Mouse (Mus musculus) stomach, postnatal 0 days (tissue): ENCODE results near the gene Galnt7. TPM values are rescaled to one million over a fixed set of nuclear protein-coding genes. Genes with fewer than 3 reads are reported as not detected.
A peak's percentile ranks its signal among the peaks of the same experiment; 100 is the strongest.

Experiments
- ATAC-seq: fragments of 200-750 bp; cut with Nextera tagmentation; 2 replicates; pipeline ENCODE4 v1.8.0; 2017; ENCODE audit not compliant: low FRiP score, low TSS enrichment
- DNase-seq: peaks from one replicate; pipeline ENCODE4 v3.0.0-alpha.2; 2016; ENCODE audit warnings: low spot score
- H3K27ac ChIP-seq: fragments of 300-500 bp; sonication (generic); replicated peaks from 2 replicates; pipeline ENCODE4 v1.5.1; 2014; ENCODE audit warnings: mild to moderate bottlenecking, control low read depth
- H3K27me3 ChIP-seq: fragments of 300-500 bp; sonication (generic); 2 replicates; pipeline ENCODE4 v1.6.1; 2014; ENCODE audit warnings: low read length; ENCODE audit not compliant: control insufficient read depth, insufficient read depth
- H3K36me3 ChIP-seq: fragments of 300-500 bp; sonication (generic); 2 replicates; pipeline ENCODE4 v1.6.1; 2014; ENCODE audit warnings: low read length, mixed read lengths; ENCODE audit not compliant: control insufficient read depth, insufficient read depth
- H3K4me1 ChIP-seq: fragments of 300-500 bp; sonication (generic); replicated peaks from 2 replicates; pipeline ENCODE4 v1.6.1; 2014; ENCODE audit warnings: antibody characterized with exemption; ENCODE audit not compliant: control insufficient read depth, insufficient read depth
- H3K4me2 ChIP-seq: fragments of 300-500 bp; sonication (generic); replicated peaks from 2 replicates; pipeline ENCODE4 v1.6.1; 2014; ENCODE audit warnings: low read depth, mild to moderate bottlenecking, control low read depth, moderate library complexity
- H3K4me3 ChIP-seq: fragments of 300-500 bp; sonication (generic); 2 replicates; pipeline ENCODE4 v1.5.1; 2014; ENCODE audit warnings: low read depth, low read length, control low read depth
- H3K9ac ChIP-seq: fragments of 300-500 bp; sonication (generic); 2 replicates; pipeline ENCODE4 v1.6.1; 2014; ENCODE audit warnings: mild to moderate bottlenecking, low read length, control low read depth, mixed read lengths
- H3K9me3 ChIP-seq: fragments of 300-500 bp; sonication (generic); 2 replicates; pipeline ENCODE4 v1.6.1; 2016; ENCODE audit warnings: low read length; ENCODE audit not compliant: control insufficient read depth
- CTCF ChIP-seq: IDR thresholded peaks from 2 replicates; pipeline ENCODE4 v1.5.1; 2016; ENCODE audit warnings: antibody characterized with exemption, low read depth, mild to moderate bottlenecking, moderate library complexity
- EP300 ChIP-seq: optimal IDR thresholded peaks from 2 replicates; pipeline ENCODE3; 2016; ENCODE audit warnings: antibody characterized with exemption
- WGBS: fragments of 180-500 bp; shearing (Covaris S2); extraction: QIAGEN DNeasy Blood & Tissue Kit; methylation state at CpG from one replicate; pipeline ENCODE4 v1.1.7; 2014; 5-methylcytosine and 5-hydroxymethylcytosine counted together
- polyA plus RNA-seq: library from polyadenylated mRNA; unstranded; fragments of >200 nt; fragmentation: Nextera tagmentation; extraction: Ambion mirVana; gene quantifications from 2 replicates; pipeline ENCODE4 v1.2.1, GENCODE M21; 2015

Gene Galnt7
- polyA plus RNA-seq, 1 experiment from 2014 or later = 30.6 TPM

DNA sequence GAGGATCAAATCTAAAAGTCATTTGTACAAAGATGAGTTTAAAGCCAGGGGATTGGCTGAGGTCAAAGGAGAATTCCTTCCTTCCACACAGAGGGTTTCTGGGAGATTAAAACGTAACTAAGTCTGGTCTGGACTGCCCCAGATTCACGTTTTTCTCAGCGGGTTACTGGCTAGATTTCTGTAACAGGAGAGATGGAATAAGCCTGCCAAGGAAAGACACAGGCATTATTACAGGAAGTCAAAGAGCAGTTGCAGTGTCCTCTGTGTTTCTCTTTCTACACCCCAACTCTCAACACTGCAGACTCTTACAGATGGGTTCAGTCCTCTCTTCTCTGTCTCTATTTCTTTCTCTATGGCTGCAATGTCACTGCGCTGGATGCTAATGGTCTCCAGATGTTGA lies 118.3 kb downstream of the Galnt7 start:
- Histone ChIP-seq H3K36me3 (peaks cover 3% of the 10 kb centered on the region), H3K27ac (no peak overlapping the region), H3K9ac (no peak overlapping the region), H3K4me2 (no peak overlapping the region), H3K4me1 (no peaks in the 10 kb centered on the region), H3K9me3 (no peaks in the 10 kb centered on the region), H3K4me3 (no peak overlapping the region), H3K27me3 (no peaks in the 10 kb centered on the region)
- DNase-seq = no peak
- no peak for TF ChIP-seq CTCF
- WGBS = 59% methylated on average over 4 of the region's 4 CpGs
- no peak for ATAC-seq

DNA sequence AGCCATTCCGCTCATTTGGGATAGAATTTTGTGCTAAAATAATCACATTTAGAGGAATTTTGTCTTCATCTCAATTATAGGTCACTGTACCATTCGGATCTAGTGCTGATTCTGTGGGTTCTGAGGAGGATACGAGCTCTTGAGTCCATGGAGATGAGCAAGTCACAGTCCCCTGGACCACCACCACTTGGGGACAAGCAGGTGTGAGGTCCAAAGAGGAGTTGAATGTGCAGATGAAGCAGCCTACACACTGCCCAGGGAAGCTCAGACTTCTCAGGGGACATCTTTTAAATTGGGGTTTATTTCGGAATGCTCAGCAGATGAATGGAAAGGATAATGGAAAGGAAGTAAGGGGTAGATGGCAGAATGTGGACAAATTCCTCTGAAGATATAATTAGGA lies 119.7 kb downstream of the Galnt7 start:
- Histone ChIP-seq H3K9me3 (no peaks in the 10 kb centered on the region), H3K4me3 (no peak overlapping the region), H3K4me1 (no peaks in the 10 kb centered on the region), H3K27ac (no peak overlapping the region), H3K9ac (no peak overlapping the region), H3K4me2 (no peak overlapping the region), H3K36me3 (peaks cover 3% of the 10 kb centered on the region), H3K27me3 (no peaks in the 10 kb centered on the region)
- ATAC-seq (no peak), DNase-seq (no peak)
- 94% methylated on average over 4 of the region's 4 CpGs for WGBS
- TF ChIP-seq EP300 (no peak), CTCF (no peak)

GRCm38 (mm10) chr8:57532223-57532622 lies 120.6 kb downstream of the Galnt7 start:
- TF ChIP-seq CTCF = peak; percentile 64
- no peak for TF ChIP-seq EP300
- no peaks in the 10 kb centered on the region for H3K4me1 ChIP-seq
- H3K4me2 ChIP-seq = no peak overlapping the region
- no peak overlapping the region for H3K4me3 ChIP-seq
- no peaks in the 10 kb centered on the region for H3K27me3 ChIP-seq
- no peak overlapping the region for H3K9ac ChIP-seq
- no peak overlapping the region for H3K27ac ChIP-seq
- peaks cover 3% of the 10 kb centered on the region for H3K36me3 ChIP-seq
- no peak for DNase-seq
- H3K9me3 ChIP-seq = no peaks in the 10 kb centered on the region
- 56% methylated on average over 2 of the region's 2 CpGs for WGBS
- no peak for ATAC-seq

GRCm38 (mm10) chr8:57530666-57531349 lies 122.0 kb downstream of the Galnt7 start:
- 12% methylated on average over 15 of the region's 15 CpGs for WGBS
- Histone ChIP-seq H3K27me3 (no peaks in the 10 kb centered on the region), H3K4me3 (peak overlapping the region; percentile 19; the same call in 1 of the 2 replicates), H3K4me2 (peak overlapping the region; percentile 33), H3K9me3 (no peaks in the 10 kb centered on the region), H3K4me1 (no peaks in the 10 kb centered on the region), H3K36me3 (peaks cover under 1% of the 10 kb centered on the region), H3K9ac (peak overlapping the region; percentile 31; the same call in 1 of the 2 replicates), H3K27ac (peak overlapping the region; percentile 59)
- ATAC-seq (peak; percentile 69), DNase-seq (peak; percentile 85)
- TF ChIP-seq CTCF = peak; percentile 96
- TF ChIP-seq EP300 = no peak

GRCm38 (mm10) chr8:57530238-57530637 lies 122.6 kb downstream of the Galnt7 start:
- Histone ChIP-seq H3K9ac (peak overlapping the region; percentile 31; the same call in 1 of the 2 replicates), H3K36me3 (no peaks in the 10 kb centered on the region; the same call in none of the 2 replicates), H3K4me1 (no peaks in the 10 kb centered on the region), H3K4me2 (peak overlapping the region; percentile 33; the same call in 1 of the 2 replicates), H3K27me3 (no peaks in the 10 kb centered on the region), H3K4me3 (peak overlapping the region; percentile 19; the same call in 1 of the 2 replicates), H3K9me3 (no peaks in the 10 kb centered on the region), H3K27ac (peak overlapping the region; percentile 59)
- TF ChIP-seq CTCF = no peak
- no peak for TF ChIP-seq EP300
- ATAC-seq (peak; percentile 41; the same call in 1 of the 2 replicates), DNase-seq (peak; percentile 32)
- 73% methylated on average over 13 of the region's 13 CpGs for WGBS

- ATAC-seq = no peak
Observed at GRCm38 (mm10) chr8:57528036-57528435, 124.8 kb downstream of the Galnt7 start.

More at GRCm38 (mm10) chr8:57528036-57528435, 124.8 kb downstream of the Galnt7 start:
- 96% methylated on average over 1 of the region's 1 CpGs for WGBS
- Histone ChIP-seq H3K27ac (no peak overlapping the region), H3K9me3 (no peaks in the 10 kb centered on the region), H3K9ac (no peak overlapping the region), H3K27me3 (no peaks in the 10 kb centered on the region), H3K4me3 (no peak overlapping the region), H3K4me1 (no peaks in the 10 kb centered on the region), H3K4me2 (no peak overlapping the region), H3K36me3 (0 out of 2 replicates have a peak, but pooled peaks cover 2% of the 10 kb centered on the region)
- DNase-seq = no peak
- TF ChIP-seq EP300 (no peak), CTCF (no peak)
